Mouse (Mus musculus): ENCODE data around the gene Rnf113a2. TPM values are rescaled to one million over a fixed set of nuclear protein-coding genes. Genes with fewer than 3 reads are reported as not detected.

The Rnf113a2 gene
- total RNA-seq, 1 experiment, result 20.8 TPM

GRCm38 (mm10) chr12:84407874-84408818, 8.8 kb upstream of the Rnf113a2 start:
- DNase-seq (ENCODE audit: low read depth, low spot score), result no peak

DNA sequence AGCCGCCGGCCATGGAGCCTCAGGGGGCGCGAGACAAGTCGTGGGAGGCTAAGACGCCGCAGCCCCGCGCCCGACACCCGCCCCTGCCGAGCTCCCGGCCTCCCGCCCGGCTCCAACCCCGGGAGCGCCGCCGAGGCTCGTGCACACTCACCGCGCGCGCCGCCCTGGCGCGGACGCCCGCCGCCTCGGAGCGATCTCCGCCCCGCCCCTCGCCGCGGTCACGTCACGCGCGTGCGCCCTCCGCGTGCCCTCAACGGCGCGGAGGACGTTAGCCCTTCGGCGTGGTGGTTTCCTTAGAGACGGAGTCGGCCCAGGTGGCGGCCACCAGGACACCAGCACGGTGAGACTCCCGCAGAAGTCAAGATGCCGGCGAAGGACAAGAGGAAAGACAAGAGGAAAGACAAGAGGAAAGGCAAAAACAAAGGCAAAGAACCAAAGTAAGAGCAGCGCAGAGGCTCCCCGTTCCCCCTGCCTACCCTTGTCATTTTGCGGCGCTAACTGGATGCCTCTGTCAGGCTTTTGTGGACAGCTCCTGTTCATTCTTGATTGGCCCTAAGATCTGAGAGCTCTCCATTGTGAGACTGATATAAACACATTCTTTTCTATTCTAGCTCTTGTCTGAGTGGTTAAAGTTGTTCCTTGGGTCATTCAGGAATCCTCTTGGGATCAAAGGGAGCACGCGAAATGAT, 8.0 kb upstream of the Rnf113a2 start, which contains the start of the genes Entpd5 and Bbof1:
TSS of gene Entpd5 (minus strand) at position 211 of the 689 bp plus-strand sequence.
TSS of gene Bbof1 (plus strand) at position 253 of the 689 bp plus-strand sequence.
- Histone ChIP-seq H3K4me3 (ENCODE audit: insufficient read depth in 1 of 2, low read depth in 1 of 2, low read length in 2 of 2, poor library complexity in 1 of 2, severe bottlenecking in 1 of 2) (peak within 1 kb of the TSS; percentile 83 to 93), H3K9me3 (ENCODE audit: control insufficient read depth, insufficient read depth, low read depth, low read length) (no peaks in the 10 kb centered on the region), H3K36me3 (ENCODE audit: control insufficient read depth, insufficient read depth, low read length, poor library complexity, severe bottlenecking) (no peaks in the 10 kb centered on the region), H3K27ac (ENCODE audit: insufficient read depth, low read depth, low read length, poor library complexity, severe bottlenecking) (no peak within 1 kb of the TSS), H3K9ac (ENCODE audit: insufficient read depth, low read depth, low read length, poor library complexity, severe bottlenecking) (peak within 1 kb of the TSS; percentile 84), H3K4me1 (ENCODE audit: control insufficient read depth in 2 of 2, insufficient read depth in 2 of 2, low read length in 2 of 2, poor library complexity in 1 of 2) (peaks cover 0 to 2% of the 10 kb centered on the region in 2 experiments; a peak in 1 of 4 replicates)
- peak; percentile 71 for DNase-seq (ENCODE audit: low read depth, low spot score)
- in situ Hi-C loops (cut with MboI; ENCODE audit: low sequenced_read_pairs in 2 of 2, unreplicated experiment in 2 of 2), result no loop called here
- TF ChIP-seq ZC3H11A (IDR thresholded peaks at IDR 0.05; ENCODE audit: borderline replicate concordance, low read depth, low read length) (no peak), HCFC1 (IDR thresholded peaks at IDR 0.05; ENCODE audit: borderline replicate concordance, insufficient read depth, low read length) (0 out of 2 replicates have a peak, but pooled peaks have one; percentile 38), CHD2 (IDR thresholded peaks at IDR 0.05; ENCODE audit: low read depth, low read length) (no peak), MAFK (IDR thresholded peaks at IDR 0.05; ENCODE audit: insufficient read depth, low read depth, low read length) (no peak), ZNF384 (IDR thresholded peaks at IDR 0.05; ENCODE audit: low read depth, low read length) (0 out of 2 replicates have a peak, but pooled peaks have one; percentile 25)

More at GRCm38 (mm10) chr12:84407874-84408818, 8.8 kb upstream of the Rnf113a2 start:
- in situ Hi-C loops (cut with MboI; ENCODE audit: low sequenced_read_pairs in 2 of 2, unreplicated experiment in 2 of 2), result no loop called here
- Histone ChIP-seq H3K9ac (ENCODE audit: insufficient read depth, low read depth, low read length, poor library complexity, severe bottlenecking) (peak overlapping the region; percentile 84), H3K4me1 (ENCODE audit: control insufficient read depth in 2 of 2, insufficient read depth in 2 of 2, low read length in 2 of 2, poor library complexity in 1 of 2) (peaks cover 0 to 2% of the 10 kb centered on the region in 2 experiments; a peak in 1 of 4 replicates), H3K27ac (ENCODE audit: insufficient read depth, low read depth, low read length, poor library complexity, severe bottlenecking) (no peak overlapping the region), H3K9me3 (ENCODE audit: control insufficient read depth, insufficient read depth, low read depth, low read length) (no peaks in the 10 kb centered on the region), H3K4me3 (ENCODE audit: insufficient read depth in 1 of 2, low read depth in 1 of 2, low read length in 2 of 2, poor library complexity in 1 of 2, severe bottlenecking in 1 of 2) (peak overlapping the region; percentile 83 to 93), H3K36me3 (ENCODE audit: control insufficient read depth, insufficient read depth, low read length, poor library complexity, severe bottlenecking) (no peaks in the 10 kb centered on the region)
- TF ChIP-seq ZNF384 (IDR thresholded peaks at IDR 0.05; ENCODE audit: low read depth, low read length), result no peak
- TF ChIP-seq ZC3H11A (IDR thresholded peaks at IDR 0.05; ENCODE audit: borderline replicate concordance, low read depth, low read length), result no peak
- TF ChIP-seq MAFK (IDR thresholded peaks at IDR 0.05; ENCODE audit: insufficient read depth, low read depth, low read length), result no peak
- no peak for TF ChIP-seq HCFC1 (IDR thresholded peaks at IDR 0.05; ENCODE audit: borderline replicate concordance, insufficient read depth, low read length)
- no peak for TF ChIP-seq CHD2 (IDR thresholded peaks at IDR 0.05; ENCODE audit: low read depth, low read length)

- peak overlapping the region; percentile 74 to 94 for H3K4me3 ChIP-seq (ENCODE audit: insufficient read depth in 1 of 2, low read depth in 1 of 2, low read length in 2 of 2, poor library complexity in 1 of 2, severe bottlenecking in 1 of 2)
- H3K9me3 ChIP-seq (ENCODE audit: control insufficient read depth, insufficient read depth, low read depth, low read length), result no peaks in the 10 kb centered on the region
- peak overlapping the region; percentile 53; the same call in 1 of the 2 replicates for H3K27ac ChIP-seq (ENCODE audit: insufficient read depth, low read depth, low read length, poor library complexity, severe bottlenecking)
- TF ChIP-seq ZC3H11A (IDR thresholded peaks at IDR 0.05; ENCODE audit: borderline replicate concordance, low read depth, low read length) (no peak), ZNF384 (IDR thresholded peaks at IDR 0.05; ENCODE audit: low read depth, low read length) (no peak), CHD2 (IDR thresholded peaks at IDR 0.05; ENCODE audit: low read depth, low read length) (no peak), MAFK (IDR thresholded peaks at IDR 0.05; ENCODE audit: insufficient read depth, low read depth, low read length) (no peak), HCFC1 (IDR thresholded peaks at IDR 0.05; ENCODE audit: borderline replicate concordance, insufficient read depth, low read length) (no peak)
- H3K4me1 ChIP-seq (ENCODE audit: control insufficient read depth in 2 of 2, insufficient read depth in 2 of 2, low read length in 2 of 2, poor library complexity in 1 of 2), result peaks cover 0 to 2% of the 10 kb centered on the region in 2 experiments; a peak in 1 of 4 replicates
- in situ Hi-C loops (cut with MboI; ENCODE audit: low sequenced_read_pairs in 2 of 2, unreplicated experiment in 2 of 2), result no loop called here
- H3K9ac ChIP-seq (ENCODE audit: insufficient read depth, low read depth, low read length, poor library complexity, severe bottlenecking), result peak overlapping the region; percentile 96
- no peaks in the 10 kb centered on the region for H3K36me3 ChIP-seq (ENCODE audit: control insufficient read depth, insufficient read depth, low read length, poor library complexity, severe bottlenecking)
- no peak for DNase-seq (ENCODE audit: low read depth, low spot score)
Measured at GRCm38 (mm10) chr12:84417605-84417922, 568 bp downstream of the Rnf113a2 start.

GRCm38 (mm10) chr12:84423990-84424389, 7.0 kb downstream of the Rnf113a2 start:
- Histone ChIP-seq H3K9me3 (ENCODE audit: control insufficient read depth, insufficient read depth, low read depth, low read length) (no peaks in the 10 kb centered on the region), H3K4me1 (ENCODE audit: control insufficient read depth in 2 of 2, insufficient read depth in 2 of 2, low read length in 2 of 2, poor library complexity in 1 of 2) (0 out of 4 replicates have a peak, but pooled peaks cover 0 to 1% of the 10 kb centered on the region in 2 experiments), H3K27ac (ENCODE audit: insufficient read depth, low read depth, low read length, poor library complexity, severe bottlenecking) (no peak overlapping the region), H3K4me3 (ENCODE audit: insufficient read depth in 1 of 2, low read depth in 1 of 2, low read length in 2 of 2, poor library complexity in 1 of 2, severe bottlenecking in 1 of 2) (no peak overlapping the region), H3K9ac (ENCODE audit: insufficient read depth, low read depth, low read length, poor library complexity, severe bottlenecking) (no peak overlapping the region), H3K36me3 (ENCODE audit: control insufficient read depth, insufficient read depth, low read length, poor library complexity, severe bottlenecking) (no peaks in the 10 kb centered on the region)
- in situ Hi-C loops (cut with MboI; ENCODE audit: low sequenced_read_pairs in 2 of 2, unreplicated experiment in 2 of 2), result no loop called here
- TF ChIP-seq HCFC1 (IDR thresholded peaks at IDR 0.05; ENCODE audit: borderline replicate concordance, insufficient read depth, low read length) (no peak), ZNF384 (IDR thresholded peaks at IDR 0.05; ENCODE audit: low read depth, low read length) (peak; percentile 82)
- no peak for DNase-seq (ENCODE audit: low read depth, low spot score)

Data from ES-E14 (cell line).